Mouse (Mus musculus) cortical plate, adult 2 months (tissue): ENCODE measurements around the gene Stxbp4.

ENCODE experiments used
- CTCF ChIP-seq: fragments of 200-500 bp; IDR thresholded peaks from 2 replicates; pipeline ENCODE4 v1.5.1; 2011; ENCODE audit warnings: mild to moderate bottlenecking, control low read depth, low read length; ENCODE audit not compliant: insufficient read depth; ENCODE audit errors: extremely low read depth
- POLR2A ChIP-seq: fragments of 200-500 bp; IDR thresholded peaks from 2 replicates; pipeline ENCODE4 v1.6.1; 2011; ENCODE audit warnings: mild to moderate bottlenecking, low read length, control low read depth; ENCODE audit not compliant: insufficient read depth; ENCODE audit errors: extremely low read depth

- no peak for TF ChIP-seq CTCF
- no peak for TF ChIP-seq POLR2A
Measured at GRCm38 (mm10) chr11:90440851-90441250, 197.0 kb downstream of the Stxbp4 start.
